Mouse (Mus musculus) ES-E14 (cell line): ENCODE data around the gene Nup160.

Experiments
- HCFC1 ChIP-seq: IDR thresholded peaks from 2 replicates; pipeline ENCODE4 v1.6.1; 2012; ENCODE audit warnings: low read length, inconsistent platforms, borderline replicate concordance; ENCODE audit not compliant: insufficient read depth
- MAFK ChIP-seq: IDR thresholded peaks from 2 replicates; pipeline ENCODE4 v1.6.1; 2014; ENCODE audit warnings: mild to moderate bottlenecking, low read depth, low read length, inconsistent platforms; ENCODE audit not compliant: insufficient read depth
- ZNF384 ChIP-seq: IDR thresholded peaks from 2 replicates; pipeline ENCODE4 v1.6.1; 2012; ENCODE audit warnings: low read depth, low read length, inconsistent platforms

- TF ChIP-seq ZNF384, result no peak
- no peak for TF ChIP-seq MAFK
- TF ChIP-seq HCFC1, result no peak
Observed at GRCm38 (mm10) chr2:90641710-90642039, 35.3 kb upstream of the Nup160 start.
